Mouse (Mus musculus) spleen, adult 2 months (tissue): ENCODE results near the gene Brd3. TPM values are rescaled to one million over a fixed set of nuclear protein-coding genes. Genes with fewer than 3 reads are reported as not detected.

Experiments used
- DNase-seq, 2 experiments: peaks; one replicate each; pipeline versions ENCODE4 v3.0.0 to v3.0.0-alpha.2; 2012 to 2021; ENCODE audit warnings: low spot score in 2 of 2, low read depth in 1 of 2
- H3K27ac ChIP-seq: fragments of 200-500 bp; 2 replicates; pipeline ENCODE4 v1.5.1; 2012; ENCODE audit warnings: low read length, inconsistent platforms; ENCODE audit not compliant: insufficient read depth
- H3K27me3 ChIP-seq: fragments of 200-500 bp; 2 replicates; pipeline ENCODE4 v1.6.1; 2012; ENCODE audit warnings: mild to moderate bottlenecking, moderate library complexity, low read length, inconsistent platforms; ENCODE audit not compliant: control insufficient read depth, insufficient read depth
- H3K36me3 ChIP-seq: fragments of 200-500 bp; 2 replicates; pipeline ENCODE4 v1.6.1; 2012; ENCODE audit warnings: mild to moderate bottlenecking, low read length, inconsistent platforms; ENCODE audit not compliant: control insufficient read depth, insufficient read depth
- H3K4me1 ChIP-seq: fragments of 200-500 bp; 2 replicates; pipeline ENCODE4 v1.6.1; 2011; ENCODE audit warnings: inconsistent platforms; ENCODE audit not compliant: control insufficient read depth, insufficient read depth, insufficient read length
- H3K4me3 ChIP-seq: fragments of 200-500 bp; 2 replicates; pipeline ENCODE4 v1.5.1; 2011; ENCODE audit warnings: mild to moderate bottlenecking, inconsistent platforms; ENCODE audit not compliant: insufficient read depth, insufficient read length; ENCODE audit errors: extremely low read depth
- CTCF ChIP-seq: fragments of 200-500 bp; IDR thresholded peaks from 2 replicates; pipeline ENCODE4 v1.5.1; 2011; ENCODE audit warnings: mild to moderate bottlenecking, inconsistent platforms; ENCODE audit not compliant: insufficient read depth, insufficient read length, insufficient replicate concordance; ENCODE audit errors: extremely low read depth
- POLR2A ChIP-seq: fragments of 200-500 bp; IDR thresholded peaks from 2 replicates; pipeline ENCODE4 v1.6.1; 2011; ENCODE audit warnings: low read depth, low read length, inconsistent platforms
- WGBS: fragments of 180-500 bp; shearing (Covaris S2); methylation state at CpG from one replicate; pipeline ENCODE4 v1.1.7; 2018; 5-methylcytosine and 5-hydroxymethylcytosine counted together
- polyA plus RNA-seq: library from polyadenylated mRNA; depleted of rRNA; stranded (reverse); fragments of >200 nt; gene quantifications from 2 replicates; pipeline ENCODE4 v1.2.3, GENCODE M21; 2012

The Brd3 gene
- polyA plus RNA-seq, 1 experiment, result 18.2 TPM

DNA sequence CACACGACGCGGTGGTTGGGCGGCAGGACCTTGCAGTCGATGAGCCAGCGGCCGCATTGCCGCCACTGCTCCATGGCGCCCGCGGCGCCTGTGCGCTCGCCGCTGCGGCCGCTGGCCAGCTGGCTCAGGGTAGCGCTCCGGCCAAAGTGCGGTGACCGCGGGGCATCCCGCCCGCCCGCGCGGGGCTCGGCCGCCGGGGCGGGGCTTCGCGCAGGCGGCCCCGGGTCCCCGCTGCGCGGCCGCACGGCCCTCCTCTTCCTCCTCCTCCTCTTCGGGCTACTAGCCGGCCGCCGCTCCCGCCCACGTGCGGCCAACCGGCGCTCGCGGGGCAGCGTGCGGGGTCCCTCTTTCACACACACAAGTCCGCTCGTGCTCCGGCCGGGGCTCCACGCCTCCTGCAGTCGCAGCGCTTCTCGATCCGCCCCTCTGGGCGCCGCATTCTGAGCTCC is 81.0 kb downstream of the Brd3 start:
- H3K27ac ChIP-seq, result peak overlapping the region; percentile 77
- H3K27me3 ChIP-seq, result peaks cover 2% of the 10 kb centered on the region; the same call in 1 of the 2 replicates

DNA sequence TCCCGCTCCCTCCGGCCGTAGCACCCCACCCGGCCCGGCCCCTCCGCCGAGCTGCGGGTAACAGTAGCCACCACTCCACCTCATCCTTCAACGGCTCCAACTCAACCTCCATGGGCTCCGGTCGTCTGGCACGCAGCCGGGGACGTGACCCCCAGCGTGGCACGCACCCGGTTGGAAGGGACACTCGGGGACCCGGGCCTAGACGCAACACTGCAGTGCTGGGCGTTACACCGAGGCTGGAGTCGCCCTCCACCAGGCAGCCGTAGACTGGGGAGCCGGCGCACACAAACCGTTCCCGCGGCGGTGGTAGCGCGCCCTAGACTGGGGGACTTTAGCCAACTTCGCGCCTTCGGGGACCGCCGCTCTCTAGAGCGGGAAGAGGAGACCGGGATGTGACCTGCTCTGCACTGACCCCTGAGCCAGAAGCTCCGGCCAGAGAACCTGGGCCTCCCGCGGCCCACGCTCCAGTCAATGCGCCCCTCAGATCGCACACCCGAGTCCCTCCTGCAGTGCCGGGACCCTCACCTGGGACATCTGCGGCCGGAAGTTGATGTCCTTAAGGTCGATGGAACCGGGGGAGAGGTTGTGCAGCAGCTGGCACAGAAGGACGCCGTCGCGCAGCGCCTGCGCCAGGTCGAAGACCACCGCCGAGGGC is 81.6 kb downstream of the Brd3 start:
- peak in 1 of 2 experiments; percentile 29 for DNase-seq
- peaks cover 2% of the 10 kb centered on the region; the same call in 1 of the 2 replicates for H3K27me3 ChIP-seq
- H3K27ac ChIP-seq, result peak overlapping the region; percentile 77
- TF ChIP-seq CTCF (no peak), POLR2A (no peak)
- peak overlapping the region; percentile 85 for H3K4me3 ChIP-seq
- H3K4me1 ChIP-seq, result peaks cover 22% of the 10 kb centered on the region
- under 1% methylated on average over 55 of the region's 60 CpGs for WGBS
- no peaks in the 10 kb centered on the region for H3K36me3 ChIP-seq

More for the DNA sequence above, 81.0 kb downstream of the Brd3 start:
- Histone ChIP-seq H3K36me3 (no peaks in the 10 kb centered on the region), H3K4me3 (peak overlapping the region; percentile 85), H3K4me1 (peaks cover 19% of the 10 kb centered on the region)
- no peak for TF ChIP-seq CTCF
- no peak for TF ChIP-seq POLR2A
- DNase-seq, result no peak
- WGBS, result 0% methylated on average over 26 of the region's 64 CpGs

DNA sequence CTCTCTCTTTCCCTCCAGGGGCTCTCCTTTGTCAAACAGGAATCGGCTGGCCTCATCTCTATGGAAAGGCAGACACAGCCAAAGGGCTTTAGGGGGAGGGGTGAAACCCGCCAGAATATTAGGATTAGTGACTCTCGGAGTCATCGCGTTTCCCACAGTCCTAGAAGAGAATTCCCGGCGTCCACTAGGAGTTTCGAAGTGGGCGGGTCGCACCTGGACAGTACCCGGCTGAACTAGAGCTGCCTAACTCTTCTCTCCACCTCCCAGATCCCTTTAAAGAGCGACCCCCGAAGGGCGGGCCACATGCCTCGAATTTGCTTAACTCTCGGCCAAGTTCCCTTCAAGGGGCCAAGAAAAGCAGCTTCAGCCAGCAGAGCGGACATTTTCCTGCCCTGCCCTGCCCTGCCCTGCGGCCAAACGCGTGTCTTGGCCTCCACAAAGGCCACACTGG is 82.3 kb downstream of the Brd3 start:
- Histone ChIP-seq H3K27ac (peak overlapping the region; percentile 77; the same call in 1 of the 2 replicates), H3K4me3 (peak overlapping the region; percentile 85), H3K36me3 (no peaks in the 10 kb centered on the region), H3K4me1 (peaks cover 22% of the 10 kb centered on the region), H3K27me3 (peaks cover 2% of the 10 kb centered on the region; the same call in 1 of the 2 replicates)
- 29% methylated on average over 20 of the region's 20 CpGs for WGBS
- TF ChIP-seq CTCF, result no peak
- no peak for TF ChIP-seq POLR2A
- no peak for DNase-seq

DNA sequence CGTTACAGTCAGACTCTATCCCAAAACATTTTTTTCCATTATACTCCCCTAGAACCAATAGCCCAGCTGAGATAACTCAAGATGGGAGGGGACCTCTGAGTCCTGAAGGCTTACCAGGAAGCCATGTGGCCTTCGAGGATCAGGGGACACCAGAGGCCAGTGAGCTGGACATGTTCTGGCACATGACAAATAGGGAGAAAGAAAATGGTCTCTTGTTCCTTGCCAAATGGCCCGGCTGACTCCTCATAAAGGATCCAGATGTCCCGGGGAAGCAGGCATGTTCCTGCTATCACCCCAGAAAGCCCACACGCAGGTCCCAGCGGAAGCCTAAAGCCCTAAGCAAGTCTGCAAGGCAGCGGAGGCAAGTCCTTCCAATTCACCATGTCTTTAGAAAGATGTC is 83.9 kb downstream of the Brd3 start:
- Histone ChIP-seq H3K36me3 (no peaks in the 10 kb centered on the region), H3K4me1 (peaks cover 29% of the 10 kb centered on the region), H3K27ac (no peak overlapping the region), H3K4me3 (peak overlapping the region; percentile 8; the same call in 1 of the 2 replicates), H3K27me3 (peaks cover 2% of the 10 kb centered on the region; the same call in 1 of the 2 replicates)
- WGBS, result 87% methylated on average over 7 of the region's 7 CpGs
- no peak for TF ChIP-seq CTCF
- no peak for TF ChIP-seq POLR2A
- DNase-seq, result no peak

DNA sequence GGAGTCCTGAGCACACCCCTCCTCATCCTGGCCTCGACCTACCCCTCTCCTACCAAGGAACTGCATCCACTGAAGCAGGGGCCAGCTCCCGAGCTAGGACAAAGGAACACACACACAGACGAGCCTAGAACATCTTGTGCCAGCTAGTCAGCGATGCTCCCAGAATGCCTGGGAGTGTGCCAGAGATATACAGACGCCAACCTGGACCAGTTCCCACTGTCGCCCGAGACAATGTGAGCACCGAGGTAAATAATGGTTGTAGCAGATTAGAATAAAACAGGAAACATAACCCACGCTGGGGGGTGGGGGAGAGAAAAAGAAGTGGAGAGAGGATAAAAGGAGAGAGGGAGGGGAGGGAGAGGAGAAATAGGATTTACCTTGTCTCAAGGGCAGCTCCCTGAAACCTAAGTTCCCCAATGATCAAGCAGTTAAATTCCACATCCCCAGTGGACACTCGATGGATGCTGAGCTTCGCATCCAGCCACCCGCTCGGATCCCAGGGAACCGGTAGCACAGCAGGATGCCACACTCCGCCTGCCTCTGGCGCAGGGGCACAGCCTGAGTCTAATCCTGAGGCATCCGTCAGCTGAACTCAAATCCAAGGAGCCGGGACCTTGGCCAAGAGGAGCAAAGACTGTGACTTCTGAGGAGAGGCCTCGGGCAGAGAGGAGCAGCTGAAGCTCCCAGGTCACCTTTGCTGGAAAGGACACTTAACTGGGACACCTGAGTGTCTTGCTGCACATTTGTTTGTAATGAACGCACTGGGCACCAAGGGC is 86.0 kb downstream of the Brd3 start:
- DNase-seq, result no peak
- Histone ChIP-seq H3K4me3 (no peak overlapping the region), H3K4me1 (peaks cover 40% of the 10 kb centered on the region), H3K36me3 (no peaks in the 10 kb centered on the region), H3K27ac (no peak overlapping the region), H3K27me3 (no peaks in the 10 kb centered on the region)
- 78% methylated on average over 20 of the region's 20 CpGs for WGBS
- TF ChIP-seq CTCF (no peak), POLR2A (no peak)

DNA sequence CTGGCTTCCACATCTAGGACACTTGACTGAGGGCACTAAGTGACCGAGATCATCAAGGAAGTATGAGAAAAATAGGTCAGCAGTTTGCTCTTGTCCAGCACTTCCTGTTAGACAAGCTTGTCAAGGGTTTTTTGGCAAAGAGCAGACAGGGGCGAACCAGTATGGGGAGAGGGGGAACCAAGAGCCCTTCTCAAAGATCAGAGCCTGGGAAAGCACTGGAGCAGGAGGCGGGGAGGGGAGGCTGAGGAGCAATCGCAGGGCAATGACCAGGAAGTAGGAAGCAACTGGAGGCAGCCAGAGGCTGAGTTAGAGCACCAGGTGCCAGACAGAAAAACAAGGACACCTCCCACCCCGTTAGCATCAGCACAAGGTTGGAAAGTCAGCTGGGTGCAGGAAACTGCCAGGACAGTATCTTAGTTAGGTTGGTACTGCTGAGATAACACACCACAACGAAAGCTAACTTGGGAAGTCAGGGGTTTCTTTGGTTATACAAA is 88.8 kb downstream of the Brd3 start:
- 28% methylated on average over 6 of the region's 6 CpGs for WGBS
- Histone ChIP-seq H3K27me3 (no peaks in the 10 kb centered on the region), H3K36me3 (no peaks in the 10 kb centered on the region), H3K4me1 (peaks cover 56% of the 10 kb centered on the region), H3K27ac (peak overlapping the region; percentile 50), H3K4me3 (no peak overlapping the region)
- no peak for DNase-seq
- no peak for TF ChIP-seq CTCF
- TF ChIP-seq POLR2A, result no peak
